Comparison of ENCODE assay signal across 7 mouse cellular contexts in the genomic region with DNA sequence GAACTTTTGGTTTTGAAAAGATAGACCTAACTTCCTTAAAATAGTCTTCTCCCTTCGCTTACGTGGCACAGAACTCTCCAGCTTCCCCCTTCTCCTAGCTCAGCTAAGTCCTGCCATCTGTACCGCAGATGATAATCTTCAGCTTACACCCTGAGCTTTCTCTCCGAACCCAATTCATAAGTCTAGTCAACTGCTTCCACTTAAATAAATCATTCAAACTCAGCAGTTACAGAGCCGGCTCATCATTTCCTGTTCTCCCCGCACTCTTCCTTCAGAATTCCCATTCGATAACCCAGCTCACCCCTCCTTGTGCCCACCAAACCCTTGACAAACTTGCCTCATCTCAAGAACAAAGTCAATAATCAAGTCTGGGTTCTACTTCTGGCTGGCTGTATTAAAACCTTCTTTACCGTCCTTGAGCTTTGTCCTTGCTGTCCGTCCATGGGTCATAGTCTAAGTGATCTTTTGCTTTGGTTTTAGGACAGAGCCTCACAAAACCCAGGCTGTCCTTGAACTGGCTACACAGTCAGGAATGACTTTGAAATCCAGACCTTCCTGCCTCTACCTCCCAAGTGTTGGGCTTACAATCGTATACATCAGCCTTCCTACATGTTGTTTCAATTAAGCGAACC. TPM values are rescaled to one million over a fixed set of nuclear protein-coding genes. Genes with fewer than 3 reads are reported as not detected.
DNase-seq lines count a peak whose midpoint lies in the region; ATAC-seq lines count a peak whose summit lies in the region.

No protein-coding gene starts in this region.

- no peaks in the 10 kb centered on the region for H3K27me3 ChIP-seq in forebrain, embryonic 10.5 days (ENCODE audit: poor library complexity, severe bottlenecking)
- no peaks in the 10 kb centered on the region for H3K27me3 ChIP-seq in limb, embryonic 15.5 days
- no peaks in the 10 kb centered on the region for H3K27me3 ChIP-seq in stomach, embryonic 14.5 days (ENCODE audit: control insufficient read depth, insufficient read depth, low read length)

- peak; percentile 44 for DNase-seq in retina, postnatal 7 days (ENCODE audit: low read depth, low spot score)
- no peak for DNase-seq in retina, postnatal 1 day
- DNase-seq in forebrain, embryonic 10.5 days (ENCODE audit: extremely low spot score, low spot score) = no peak
- no peak for DNase-seq in yolk sac, embryonic 10.5 days (ENCODE audit: low spot score)
- no peak for DNase-seq in ovary, postnatal 10 days (ENCODE audit: low spot score)

- H3K9me3 ChIP-seq in forebrain, embryonic 10.5 days = peaks cover 8% of the 10 kb centered on the region
- H3K9me3 ChIP-seq in limb, embryonic 15.5 days = no peaks in the 10 kb centered on the region; the same call in 1 of the 2 replicates
- H3K9me3 ChIP-seq in stomach, embryonic 14.5 days (ENCODE audit: control insufficient read depth, low read depth, low read length) = no peaks in the 10 kb centered on the region

- peaks cover 31% of the 10 kb centered on the region for H3K36me3 ChIP-seq in forebrain, embryonic 10.5 days (replicated peaks)
- H3K36me3 ChIP-seq in limb, embryonic 15.5 days = peaks cover 19% of the 10 kb centered on the region
- peaks cover 6% of the 10 kb centered on the region for H3K36me3 ChIP-seq in stomach, embryonic 14.5 days (ENCODE audit: control insufficient read depth, insufficient read depth, low read length)

- peak overlapping the region; percentile 66 for H3K4me3 ChIP-seq in forebrain, embryonic 10.5 days
- peak overlapping the region; percentile 61 for H3K4me3 ChIP-seq in limb, embryonic 15.5 days
- peak overlapping the region; percentile 80 for H3K4me3 ChIP-seq in stomach, embryonic 14.5 days (ENCODE audit: low read depth, low read length)

- peaks cover 18% of the 10 kb centered on the region for H3K4me1 ChIP-seq in forebrain, embryonic 10.5 days
- peaks cover 13% of the 10 kb centered on the region for H3K4me1 ChIP-seq in limb, embryonic 15.5 days
- H3K4me1 ChIP-seq in stomach, embryonic 14.5 days (ENCODE audit: control insufficient read depth, insufficient read depth, low read length) = 0 out of 2 replicates have a peak, but pooled peaks cover 3% of the 10 kb centered on the region

- no peak for ATAC-seq in limb, embryonic 15.5 days (ENCODE audit: insufficient number of reproducible peaks, low FRiP score, low TSS enrichment, low read depth)
- ATAC-seq in stomach, embryonic 14.5 days (ENCODE audit: insufficient number of reproducible peaks, insufficient read depth, low FRiP score, low read depth) = no peak

- H3K27ac ChIP-seq in forebrain, embryonic 10.5 days = peak overlapping the region; percentile 91
- H3K27ac ChIP-seq in limb, embryonic 15.5 days = peak overlapping the region; percentile 94
- H3K27ac ChIP-seq in stomach, embryonic 14.5 days (ENCODE audit: low read length) = peak overlapping the region; percentile 55; the same call in 1 of the 2 replicates

- H3K4me2 ChIP-seq in limb, embryonic 15.5 days = peak overlapping the region; percentile 66
- H3K4me2 ChIP-seq in stomach, embryonic 14.5 days (replicated peaks; ENCODE audit: low read depth, low read length) = peak overlapping the region; percentile 74

- 73% methylated on average over 11 of the region's 11 CpGs for WGBS in forebrain, embryonic 10.5 days
- 56% methylated on average over 11 of the region's 11 CpGs for WGBS in limb, embryonic 15.5 days
- WGBS in stomach, embryonic 14.5 days = 64% methylated on average over 11 of the region's 11 CpGs

- H3K9ac ChIP-seq in limb, embryonic 15.5 days = peak overlapping the region; percentile 62
- H3K9ac ChIP-seq in stomach, embryonic 14.5 days (replicated peaks; ENCODE audit: low read depth, low read length) = peak overlapping the region; percentile 57

RNA-seq across cellular contexts. Expression of a gene that starts 0.6 kb away (rescaled TPM):
- polyA plus RNA-seq in forebrain, embryonic 10.5 days (2016; fragmentation: Nextera tagmentation; extraction: Ambion mirVana) = 58.5 and 64.4 TPM in 2 replicates
- 86.4 and 96.8 TPM in 2 replicates for polyA plus RNA-seq in limb, embryonic 15.5 days (2015; fragmentation: Nextera tagmentation; extraction: Ambion mirVana)
- polyA plus RNA-seq in stomach, embryonic 14.5 days (2014; fragmentation: Nextera tagmentation; extraction: Ambion mirVana) = 85.6 and 87.2 TPM in 2 replicates

RNA-seq across cellular contexts. Expression of a gene that starts 0.9 kb away (rescaled TPM):
- 3.7 and 4.2 TPM in 2 replicates for polyA plus RNA-seq in forebrain, embryonic 10.5 days (2016; fragmentation: Nextera tagmentation; extraction: Ambion mirVana)
- polyA plus RNA-seq in limb, embryonic 15.5 days (2015; fragmentation: Nextera tagmentation; extraction: Ambion mirVana) = 3.2 and 3.6 TPM in 2 replicates
- polyA plus RNA-seq in stomach, embryonic 14.5 days (2014; fragmentation: Nextera tagmentation; extraction: Ambion mirVana) = 4.6 and 5.7 TPM in 2 replicates

RNA-seq across cellular contexts. Expression of a gene that starts 23.1 kb away (rescaled TPM):
- polyA plus RNA-seq in forebrain, embryonic 10.5 days (2016; fragmentation: Nextera tagmentation; extraction: Ambion mirVana) = 0.17 and 0.42 TPM in 2 replicates
- polyA plus RNA-seq in limb, embryonic 15.5 days (2015; fragmentation: Nextera tagmentation; extraction: Ambion mirVana) = 0.33 and 0.57 TPM in 2 replicates
- polyA plus RNA-seq in stomach, embryonic 14.5 days (2014; fragmentation: Nextera tagmentation; extraction: Ambion mirVana) = 0.67 and 0.71 TPM in 2 replicates

RNA-seq across cellular contexts. Expression of a gene that starts 29.6 kb away (rescaled TPM):
- polyA plus RNA-seq in forebrain, embryonic 10.5 days (2016; fragmentation: Nextera tagmentation; extraction: Ambion mirVana) = 15.2 and 17.8 TPM in 2 replicates
- 31.2 TPM in 2 replicates for polyA plus RNA-seq in limb, embryonic 15.5 days (2015; fragmentation: Nextera tagmentation; extraction: Ambion mirVana)
- polyA plus RNA-seq in stomach, embryonic 14.5 days (2014; fragmentation: Nextera tagmentation; extraction: Ambion mirVana) = 24.2 and 26.2 TPM in 2 replicates

RNA-seq across cellular contexts. Expression of a gene that starts 41.5 kb away (rescaled TPM):
- polyA plus RNA-seq in forebrain, embryonic 10.5 days (2016; fragmentation: Nextera tagmentation; extraction: Ambion mirVana) = 0.09 and 0.18 TPM in 2 replicates
- polyA plus RNA-seq in limb, embryonic 15.5 days (2015; fragmentation: Nextera tagmentation; extraction: Ambion mirVana) = 0.05 TPM in 1 of 2 replicates, not detected in the other
- not detected in 2 replicates for polyA plus RNA-seq in stomach, embryonic 14.5 days (2014; fragmentation: Nextera tagmentation; extraction: Ambion mirVana)
